Mouse (Mus musculus) ES-Bruce4 (cell line): ENCODE measurements around the gene Cntn5. TPM values are rescaled to one million over a fixed set of nuclear protein-coding genes. Genes with fewer than 3 reads are reported as not detected.

Source experiments
- H3K27ac ChIP-seq: 2 replicates; pipeline ENCODE4 v1.5.1; 2012; ENCODE audit warnings: low read length, inconsistent platforms; ENCODE audit not compliant: insufficient read depth
- H3K27me3 ChIP-seq: 2 replicates; pipeline ENCODE4 v1.6.1; 2012; ENCODE audit warnings: mild to moderate bottlenecking, low read length, inconsistent platforms; ENCODE audit not compliant: control insufficient read depth, poor library complexity, insufficient read depth, severe bottlenecking
- H3K36me3 ChIP-seq: 2 replicates; pipeline ENCODE4 v1.6.1; 2012; ENCODE audit warnings: inconsistent platforms, mild to moderate bottlenecking, low read length, moderate library complexity; ENCODE audit not compliant: control insufficient read depth, poor library complexity, insufficient read depth, severe bottlenecking
- H3K4me1 ChIP-seq: one replicate; pipeline ENCODE4 v1.8.1; 2011; ENCODE audit warnings: low read length; ENCODE audit not compliant: control insufficient read depth, insufficient read depth
- H3K4me3 ChIP-seq: 2 replicates; pipeline ENCODE4 v1.5.1; 2011; ENCODE audit warnings: low read depth, mild to moderate bottlenecking, low read length
- H3K9ac ChIP-seq: 2 replicates; pipeline ENCODE4 v1.6.1; 2012; ENCODE audit warnings: low read depth, mild to moderate bottlenecking, inconsistent platforms; ENCODE audit not compliant: poor library complexity, severe bottlenecking
- H3K9me3 ChIP-seq: replicated peaks from 2 replicates; pipeline ENCODE4 v1.6.1; 2012; ENCODE audit warnings: mild to moderate bottlenecking, low read length, inconsistent platforms; ENCODE audit not compliant: control insufficient read depth, poor library complexity, insufficient read depth, severe bottlenecking
- CTCF ChIP-seq: IDR thresholded peaks from one replicate; pipeline ENCODE4 v1.8.1; 2011; ENCODE audit warnings: low read depth, low read length
- EP300 ChIP-seq: IDR thresholded peaks from 2 replicates; pipeline ENCODE4 v1.6.1; 2011; ENCODE audit warnings: low read depth, low read length; ENCODE audit not compliant: insufficient read depth
- POLR2A ChIP-seq: IDR thresholded peaks from one replicate; pipeline ENCODE4 v1.8.1; 2011; ENCODE audit warnings: low read length; ENCODE audit not compliant: insufficient read depth
- polyA plus RNA-seq: library from polyadenylated mRNA; stranded (reverse); fragments of >200 nt; gene quantifications from 2 replicates; pipeline ENCODE4 v1.2.4, GENCODE M21; 2011; ENCODE audit warnings: low read depth; ENCODE audit not compliant: missing spikeins, insufficient read depth, insufficient read length

Cntn5 gene
- polyA plus RNA-seq, 1 experiment = not detected

DNA sequence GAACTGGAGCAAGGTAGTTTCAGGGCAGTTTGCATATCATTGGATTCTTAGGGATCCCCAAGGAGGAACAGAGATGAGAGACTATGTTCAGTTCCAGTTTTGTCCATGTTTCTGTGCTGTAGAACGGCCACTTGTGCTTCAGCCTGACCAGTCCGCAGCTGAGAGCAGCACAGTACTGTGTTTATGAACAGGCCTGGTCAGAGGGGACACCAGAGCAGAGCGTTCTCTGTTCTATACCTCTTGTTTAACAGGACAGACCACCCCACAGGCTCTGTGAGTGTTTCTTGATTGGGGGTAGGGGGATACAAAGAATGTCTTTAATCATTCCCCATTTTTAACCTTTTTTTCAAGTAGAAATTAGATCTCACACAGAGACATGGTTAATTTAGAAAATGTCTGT, 984.0 kb downstream of the Cntn5 start:
- TF ChIP-seq EP300 = no peak
- no peak for TF ChIP-seq CTCF
- TF ChIP-seq POLR2A = no peak
- no peak overlapping the region for H3K9ac ChIP-seq
- no peaks in the 10 kb centered on the region for H3K4me1 ChIP-seq
- no peaks in the 10 kb centered on the region for H3K36me3 ChIP-seq
- H3K27ac ChIP-seq = no peak overlapping the region
- H3K27me3 ChIP-seq = no peaks in the 10 kb centered on the region
- peaks cover 38% of the 10 kb centered on the region for H3K9me3 ChIP-seq
- H3K4me3 ChIP-seq = no peak overlapping the region

DNA sequence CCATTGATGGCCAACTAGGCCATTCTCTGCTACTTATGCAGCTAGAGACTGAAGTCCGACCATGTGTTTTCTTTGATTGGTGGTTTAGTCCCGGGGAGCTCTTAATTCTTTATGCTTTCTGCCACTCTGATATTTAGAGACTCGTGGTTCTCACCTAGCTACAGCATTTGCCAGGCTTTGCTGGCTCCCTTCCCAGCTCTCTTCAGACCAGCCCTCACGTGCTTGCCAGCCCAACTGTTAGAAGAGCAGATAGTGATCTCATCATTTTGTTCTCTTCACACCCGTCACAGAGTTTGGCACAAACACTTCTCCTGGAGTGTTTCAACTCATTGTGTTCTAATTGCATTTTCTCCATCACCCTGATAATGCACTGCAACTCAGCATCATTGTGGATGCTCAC, 1005.5 kb downstream of the Cntn5 start:
- Histone ChIP-seq H3K27ac (no peak overlapping the region), H3K9me3 (no peaks in the 10 kb centered on the region), H3K36me3 (no peaks in the 10 kb centered on the region), H3K4me1 (no peaks in the 10 kb centered on the region), H3K9ac (no peak overlapping the region), H3K27me3 (no peaks in the 10 kb centered on the region), H3K4me3 (no peak overlapping the region)
- TF ChIP-seq EP300 (no peak), POLR2A (no peak), CTCF (no peak)

DNA sequence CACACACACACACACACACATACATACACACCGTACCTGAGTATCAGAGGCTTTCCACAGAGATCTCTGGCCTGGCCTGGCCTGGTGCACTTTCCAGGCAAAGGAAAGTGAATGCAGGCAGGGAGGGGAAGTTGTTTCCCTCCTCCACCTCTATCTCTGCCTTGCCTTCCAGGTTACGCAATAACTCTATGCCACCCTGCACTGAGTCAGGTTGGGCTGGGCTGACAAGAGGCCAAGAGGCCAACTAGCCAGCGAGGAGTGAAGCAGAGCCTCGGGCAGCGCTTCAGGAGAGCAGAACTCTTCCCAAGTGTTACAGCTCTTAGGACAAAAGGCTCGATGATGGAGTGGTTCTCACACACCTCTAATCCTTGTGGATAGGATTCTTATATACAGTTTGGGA, 1018.4 kb downstream of the Cntn5 start:
- H3K36me3 ChIP-seq = no peaks in the 10 kb centered on the region
- H3K27ac ChIP-seq = no peak overlapping the region
- TF ChIP-seq POLR2A = no peak
- TF ChIP-seq EP300 = no peak
- TF ChIP-seq CTCF = no peak

DNA sequence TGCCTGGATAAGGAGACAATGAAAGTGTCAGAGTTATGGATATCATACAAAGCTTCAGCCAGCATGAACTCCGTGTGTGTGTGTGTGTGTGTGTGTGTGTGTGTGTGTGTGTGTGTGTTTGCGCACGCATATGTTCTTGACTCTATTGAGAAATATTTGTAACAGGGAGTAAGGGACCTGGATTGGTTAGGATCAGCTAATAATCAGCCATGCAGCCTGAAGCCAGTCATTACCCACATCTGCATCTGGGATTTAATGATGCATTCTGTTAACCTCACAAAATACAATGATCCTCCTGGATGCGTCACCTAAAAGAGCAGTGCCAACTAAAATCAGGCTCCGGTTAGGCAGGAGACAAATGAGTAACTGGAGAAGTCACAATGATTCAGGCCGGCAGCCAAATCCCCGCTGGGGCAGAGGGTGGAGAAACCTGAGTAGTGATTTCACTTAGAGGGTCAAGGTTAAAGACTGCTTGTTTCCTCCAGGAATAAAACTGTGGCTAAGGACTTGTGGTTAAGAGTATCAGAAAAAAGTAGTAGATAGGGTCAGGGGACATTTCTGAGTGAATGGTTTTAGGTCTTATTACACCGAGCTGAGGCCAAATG, 1021.7 kb downstream of the Cntn5 start:
- TF ChIP-seq POLR2A (no peak), EP300 (no peak), CTCF (no peak)
- Histone ChIP-seq H3K9me3 (peaks cover 8% of the 10 kb centered on the region; the same call in 1 of the 2 replicates), H3K4me3 (no peak overlapping the region), H3K4me1 (no peaks in the 10 kb centered on the region), H3K36me3 (no peaks in the 10 kb centered on the region), H3K27ac (no peak overlapping the region), H3K27me3 (no peaks in the 10 kb centered on the region), H3K9ac (no peak overlapping the region)

More for the DNA sequence above, 1018.4 kb downstream of the Cntn5 start:
- Histone ChIP-seq H3K27me3 (no peaks in the 10 kb centered on the region), H3K4me3 (no peak overlapping the region), H3K9ac (no peak overlapping the region), H3K9me3 (peaks cover 8% of the 10 kb centered on the region; the same call in 1 of the 2 replicates), H3K4me1 (no peaks in the 10 kb centered on the region)

DNA sequence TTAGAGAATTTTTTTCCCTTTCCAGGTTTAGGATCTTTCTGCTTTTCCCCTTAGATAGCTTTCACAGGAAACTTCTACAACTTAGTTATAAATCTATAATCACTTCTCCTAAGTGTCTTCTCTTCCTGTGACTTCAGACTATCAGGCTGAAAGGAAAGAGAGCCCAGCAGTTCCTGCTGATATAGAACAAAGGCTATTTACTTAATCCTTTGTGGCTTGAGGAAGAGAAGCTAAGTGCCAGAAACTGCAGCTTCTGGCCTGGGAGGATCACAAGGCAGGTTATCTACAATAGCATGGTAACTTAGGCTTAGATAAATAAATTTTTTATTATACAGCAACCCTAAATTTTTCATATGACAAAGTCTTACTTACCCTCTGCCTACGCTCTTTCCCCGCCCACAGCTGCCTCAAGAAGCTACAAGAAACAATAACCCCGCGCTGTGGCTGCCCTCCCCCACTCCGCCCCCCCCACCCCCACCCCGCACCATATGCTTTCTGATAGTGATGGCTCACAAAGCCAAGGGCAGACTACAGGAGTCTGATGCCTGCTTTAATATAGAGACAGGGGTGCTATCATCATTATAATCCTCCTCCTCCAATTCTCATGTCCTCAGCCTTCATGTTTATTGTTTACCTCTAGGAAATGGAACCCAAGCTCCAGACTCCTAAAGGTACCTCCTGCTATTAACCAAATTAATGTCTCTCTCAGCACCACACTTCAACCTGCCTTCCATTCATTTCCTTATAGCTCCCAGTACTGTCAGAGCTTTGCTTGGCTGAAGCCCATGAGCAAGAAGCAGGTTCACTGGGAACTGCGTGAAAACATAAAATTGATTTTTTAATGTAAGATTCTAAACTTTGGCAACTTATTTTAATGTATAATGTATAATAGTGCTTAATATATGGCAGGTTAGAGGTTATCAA, 1032.2 kb downstream of the Cntn5 start:
- Histone ChIP-seq H3K9me3 (no peaks in the 10 kb centered on the region; the same call in 1 of the 2 replicates), H3K36me3 (no peaks in the 10 kb centered on the region), H3K27me3 (no peaks in the 10 kb centered on the region), H3K27ac (no peak overlapping the region), H3K9ac (no peak overlapping the region), H3K4me3 (no peak overlapping the region), H3K4me1 (no peaks in the 10 kb centered on the region)
- TF ChIP-seq CTCF (no peak), POLR2A (no peak), EP300 (no peak)

DNA sequence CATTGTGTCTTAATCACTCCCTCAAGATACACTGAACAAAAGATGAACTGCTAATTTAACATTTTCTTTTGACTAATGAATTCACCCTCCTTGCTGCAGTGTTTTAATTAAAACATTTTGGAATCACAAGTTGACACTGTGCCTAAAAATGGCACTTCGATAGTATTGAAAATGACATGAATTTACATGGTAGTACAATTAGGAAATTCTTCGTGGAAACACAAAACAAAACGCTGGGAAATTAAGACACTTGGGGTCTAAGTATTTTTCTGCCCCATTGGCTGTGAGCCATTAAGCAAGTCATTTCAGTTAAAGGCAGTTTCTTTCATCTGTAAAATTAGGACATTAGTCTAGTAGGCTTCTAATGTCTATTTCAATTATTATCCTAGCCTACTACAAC, 1043.9 kb downstream of the Cntn5 start:
- Histone ChIP-seq H3K36me3 (no peaks in the 10 kb centered on the region), H3K9ac (no peak overlapping the region), H3K4me3 (no peak overlapping the region), H3K27me3 (no peaks in the 10 kb centered on the region), H3K4me1 (no peaks in the 10 kb centered on the region), H3K9me3 (0 out of 2 replicates have a peak, but pooled peaks cover 2% of the 10 kb centered on the region), H3K27ac (no peak overlapping the region)
- no peak for TF ChIP-seq CTCF
- no peak for TF ChIP-seq POLR2A
- TF ChIP-seq EP300 = no peak
